Mouse (Mus musculus) left cerebral cortex, adult 2 months (tissue): ENCODE data around the gene Esrrg. TPM values are rescaled to one million over a fixed set of nuclear protein-coding genes. Genes with fewer than 3 reads are reported as not detected.

Source experiments
- DNase-seq, 2 experiments: peaks; one replicate each; pipeline ENCODE4 v3.0.0; 2021 to 2022; ENCODE audit warnings: low spot score in 2 of 2, mixed read lengths in 1 of 2; ENCODE audit errors: extremely low spot score in 1 of 2
- H3K27ac ChIP-seq: fragments of 200-600 bp; 2 replicates; pipeline ENCODE4 v1.8.1; 2022
- H3K4me3 ChIP-seq: fragments of 200-600 bp; 2 replicates; pipeline ENCODE4 v1.8.1; 2022
- CTCF ChIP-seq: fragments of 200-600 bp; IDR thresholded peaks from 2 replicates; pipeline ENCODE4 v1.8.1; 2022; ENCODE audit warnings: antibody characterized with exemption, mild to moderate bottlenecking, moderate library complexity
- intact Hi-C: fragments of 180-260 bp; cut with DNase I; formaldehyde crosslinking; loops from one replicate; pipeline ENCODE4 v1.15.1; 2025
- total RNA-seq, 2 experiments: library from RNA; stranded (reverse); gene quantifications; 2 replicates each; pipeline ENCODE4 v1.2.3; 2021

Esrrg gene
- total RNA-seq, 2 experiments from 2014 or later: 25.1 to 27.0 TPM

- no peak for DNase-seq
- intact Hi-C loops: no loop called here
Observed at GRCm38 (mm10) chr1:187722016-187722415, 113.4 kb downstream of the Esrrg start.

GRCm38 (mm10) chr1:187724651-187725050 is 116.1 kb downstream of the Esrrg start:
- no peak for TF ChIP-seq CTCF
- intact Hi-C loops: no loop called here
- DNase-seq: no peak
- H3K4me3 ChIP-seq: no peak overlapping the region
- no peak overlapping the region for H3K27ac ChIP-seq

More at GRCm38 (mm10) chr1:187722016-187722415, 113.4 kb downstream of the Esrrg start:
- Histone ChIP-seq H3K4me3 (no peak overlapping the region), H3K27ac (no peak overlapping the region)
- no peak for TF ChIP-seq CTCF

- no peak for DNase-seq
- H3K4me3 ChIP-seq: no peak overlapping the region
- TF ChIP-seq CTCF: no peak
- intact Hi-C loops: no loop called here
- no peak overlapping the region for H3K27ac ChIP-seq
Observed at GRCm38 (mm10) chr1:187725351-187725750, 116.8 kb downstream of the Esrrg start.

GRCm38 (mm10) chr1:187731171-187731570 is 122.6 kb downstream of the Esrrg start:
- no peak for DNase-seq
- no peak for TF ChIP-seq CTCF
- intact Hi-C loops: no loop called here
- no peak overlapping the region for H3K27ac ChIP-seq
- no peak overlapping the region for H3K4me3 ChIP-seq

GRCm38 (mm10) chr1:187736507-187736906 is 127.9 kb downstream of the Esrrg start:
- Histone ChIP-seq H3K27ac (no peak overlapping the region), H3K4me3 (no peak overlapping the region)
- intact Hi-C loops: no loop called here
- no peak for DNase-seq
- TF ChIP-seq CTCF: no peak

- Histone ChIP-seq H3K4me3 (no peak overlapping the region), H3K27ac (no peak overlapping the region)
- no peak for DNase-seq
- intact Hi-C loops: no loop called here
- TF ChIP-seq CTCF: no peak
Observed at GRCm38 (mm10) chr1:187737296-187737695, 128.7 kb downstream of the Esrrg start.

- TF ChIP-seq CTCF: no peak
- no peak for DNase-seq
- H3K4me3 ChIP-seq: no peak overlapping the region
Observed at GRCm38 (mm10) chr1:187740531-187740930, 131.9 kb downstream of the Esrrg start.

GRCm38 (mm10) chr1:187741306-187741705 is 132.7 kb downstream of the Esrrg start:
- no peak overlapping the region for H3K4me3 ChIP-seq
- no peak for DNase-seq
- no peak overlapping the region for H3K27ac ChIP-seq
- TF ChIP-seq CTCF: no peak
- intact Hi-C loops: no loop called here

More at GRCm38 (mm10) chr1:187740531-187740930, 131.9 kb downstream of the Esrrg start:
- no peak overlapping the region for H3K27ac ChIP-seq
- intact Hi-C loops: no loop called here

- intact Hi-C loops: no loop called here
- no peak overlapping the region for H3K4me3 ChIP-seq
- no peak overlapping the region for H3K27ac ChIP-seq
- DNase-seq: no peak
- no peak for TF ChIP-seq CTCF
Observed at GRCm38 (mm10) chr1:187742071-187742470, 133.5 kb downstream of the Esrrg start.

GRCm38 (mm10) chr1:187749294-187749693 is 140.7 kb downstream of the Esrrg start:
- no peak for DNase-seq
- intact Hi-C loops: no loop called here
- Histone ChIP-seq H3K27ac (no peak overlapping the region), H3K4me3 (no peak overlapping the region)
- no peak for TF ChIP-seq CTCF

- H3K4me3 ChIP-seq: no peak overlapping the region
- no peak overlapping the region for H3K27ac ChIP-seq
- intact Hi-C loops: no loop called here
- DNase-seq: no peak
- no peak for TF ChIP-seq CTCF
Observed at GRCm38 (mm10) chr1:187749931-187750330, 141.3 kb downstream of the Esrrg start.

GRCm38 (mm10) chr1:187755528-187755927 is 146.9 kb downstream of the Esrrg start:
- DNase-seq: no peak
- intact Hi-C loops: no loop called here
- Histone ChIP-seq H3K4me3 (no peak overlapping the region), H3K27ac (no peak overlapping the region)
- no peak for TF ChIP-seq CTCF

GRCm38 (mm10) chr1:187757981-187758380 is 149.4 kb downstream of the Esrrg start:
- H3K27ac ChIP-seq: no peak overlapping the region
- intact Hi-C loops: no loop called here
- TF ChIP-seq CTCF: no peak
- DNase-seq: no peak
- H3K4me3 ChIP-seq: no peak overlapping the region
